Mouse (Mus musculus) intestine, embryonic 14.5 days (tissue): ENCODE data around the gene Ncan. TPM values are rescaled to one million over a fixed set of nuclear protein-coding genes. Genes with fewer than 3 reads are reported as not detected.
A peak's percentile ranks its signal among the peaks of the same experiment; 100 is the strongest.

Source experiments
- ATAC-seq: fragments of 200-750 bp; cut with Nextera tagmentation; replicated peaks from 2 replicates; pipeline ENCODE4 v1.8.0; 2017; ENCODE audit warnings: low read depth, moderate number of reproducible peaks, moderate TSS enrichment, moderate library complexity; ENCODE audit not compliant: low FRiP score, low TSS enrichment
- DNase-seq: peaks from one replicate; pipeline ENCODE4 v3.0.0-alpha.2; 2018; ENCODE audit warnings: low spot score
- H3K27ac ChIP-seq: fragments of 300-500 bp; sonication (generic); 2 replicates; pipeline ENCODE4 v1.5.1; 2014; ENCODE audit warnings: low read depth, mild to moderate bottlenecking, control low read depth
- H3K27me3 ChIP-seq: fragments of 300-500 bp; sonication (generic); replicated peaks from 2 replicates; pipeline ENCODE4 v1.6.1; 2014; ENCODE audit warnings: low read length, control low read depth; ENCODE audit not compliant: control insufficient read depth, insufficient read depth
- H3K36me3 ChIP-seq: fragments of 300-500 bp; sonication (generic); 2 replicates; pipeline ENCODE4 v1.6.1; 2014; ENCODE audit warnings: low read length, control low read depth; ENCODE audit not compliant: control insufficient read depth, insufficient read depth
- H3K4me1 ChIP-seq: fragments of 300-500 bp; sonication (generic); replicated peaks from 2 replicates; pipeline ENCODE4 v1.6.1; 2014; ENCODE audit warnings: low read length, control low read depth, mixed read lengths; ENCODE audit not compliant: control insufficient read depth, insufficient read depth
- H3K4me2 ChIP-seq: fragments of 300-500 bp; sonication (generic); 2 replicates; pipeline ENCODE4 v1.6.1; 2014; ENCODE audit warnings: low read length
- H3K4me3 ChIP-seq: fragments of 300-500 bp; sonication (generic); 2 replicates; pipeline ENCODE4 v1.5.1; 2014; ENCODE audit warnings: low read depth, low read length, control low read depth, mixed read lengths
- H3K9ac ChIP-seq: fragments of 300-500 bp; sonication (generic); 2 replicates; pipeline ENCODE4 v1.6.1; 2014; ENCODE audit warnings: mild to moderate bottlenecking, low read length
- H3K9me3 ChIP-seq: fragments of 300-500 bp; sonication (generic); 2 replicates; pipeline ENCODE4 v1.6.1; 2016; ENCODE audit warnings: low read length, control low read depth; ENCODE audit not compliant: control insufficient read depth
- WGBS: fragments of 180-500 bp; shearing (Covaris S2); extraction: QIAGEN DNeasy Blood & Tissue Kit; methylation state at CpG from one replicate; pipeline ENCODE4 v1.1.7; 2014; 5-methylcytosine and 5-hydroxymethylcytosine counted together
- microRNA-seq: library from miRNA; unstranded; fragments of <30 nt; microRNA quantifications from one replicate; pipeline ENCODE4, GENCODE M21; 2016
- polyA plus RNA-seq: library from polyadenylated mRNA; unstranded; fragments of >200 nt; fragmentation: Nextera tagmentation; extraction: Ambion mirVana; gene quantifications from 2 replicates; pipeline ENCODE4 v1.2.1, GENCODE M21; 2014

Ncan gene
- polyA plus RNA-seq, 1 experiment from 2014 or later, result 1.9 TPM

- ATAC-seq (no peak), DNase-seq (no peak)
- no peaks in the 10 kb centered on the region for H3K27me3 ChIP-seq
- 86% methylated on average over 5 of the region's 5 CpGs for WGBS
- H3K4me1 ChIP-seq, result peaks cover 26% of the 10 kb centered on the region
- H3K9ac ChIP-seq, result peak overlapping the region; percentile 97
- H3K36me3 ChIP-seq, result peaks cover 8% of the 10 kb centered on the region
- peak overlapping the region; percentile 100; the same call in 1 of the 2 replicates for H3K4me3 ChIP-seq
- peak overlapping the region; percentile 85 for H3K4me2 ChIP-seq
- H3K9me3 ChIP-seq, result no peaks in the 10 kb centered on the region
- H3K27ac ChIP-seq, result no peak overlapping the region
Measured at GRCm38 (mm10) chr8:70043996-70044395, 76.7 kb downstream of the Ncan start.

Small RNA genes within 50 kb of the gene (microRNA-seq; reads per million reads assigned to microRNA genes)
- not detected for gene Mir7066

Other genes with a start within 250 kb of the Ncan start
- gene Cilp2, start 233.2 kb downstream of the Ncan start, polyA plus RNA-seq, result 0.44 and 0.57 TPM in 2 replicates
- gene Tssk6, start 218.7 kb downstream of the Ncan start, polyA plus RNA-seq, result 3.3 and 4.0 TPM in 2 replicates
- 215 and 222 TPM in 2 replicates for gene Ndufa13, start 218.3 kb downstream of the Ncan start, polyA plus RNA-seq
- gene Yjefn3, start 218.2 kb downstream of the Ncan start, polyA plus RNA-seq, result 4.1 and 5.0 TPM in 2 replicates
- gene Gatad2a, start 124.5 kb downstream of the Ncan start, polyA plus RNA-seq, result 51.9 and 57.4 TPM in 2 replicates
- gene Mau2, start 78.1 kb downstream of the Ncan start, polyA plus RNA-seq, result 46.9 and 54.5 TPM in 2 replicates
- gene Sugp1, start 78.1 kb downstream of the Ncan start, polyA plus RNA-seq, result 34.2 and 34.4 TPM in 2 replicates
- gene Tm6sf2, start 47.9 kb downstream of the Ncan start, polyA plus RNA-seq, result 1.9 and 3.0 TPM in 2 replicates
- not detected in 2 replicates for gene Hapln4, start 37.4 kb downstream of the Ncan start, polyA plus RNA-seq
- gene Nr2c2ap, start 10.5 kb upstream of the Ncan start, polyA plus RNA-seq, result 29.5 and 29.9 TPM in 2 replicates
- gene Rfxank, start 18.3 kb upstream of the Ncan start, polyA plus RNA-seq, result 11.6 and 15.1 TPM in 2 replicates
- 49.2 and 50.8 TPM in 2 replicates for gene Borcs8, start 18.6 kb upstream of the Ncan start, polyA plus RNA-seq
- gene Mef2b, start 18.8 kb upstream of the Ncan start, polyA plus RNA-seq, result 0.13 and 0.43 TPM in 2 replicates
- 44.1 and 50.8 TPM in 2 replicates for gene Tmem161a, start 51.5 kb upstream of the Ncan start, polyA plus RNA-seq
- 3.9 and 4.0 TPM in 2 replicates for gene Slc25a42, start 91.4 kb upstream of the Ncan start, polyA plus RNA-seq
- 28.1 and 31.7 TPM in 2 replicates for gene Sugp2, start 113.4 kb upstream of the Ncan start, polyA plus RNA-seq
- gene Armc6, start 113.6 kb upstream of the Ncan start, polyA plus RNA-seq, result 24.4 and 25.8 TPM in 2 replicates
- 33.5 and 34.7 TPM in 2 replicates for gene Homer3, start 162.0 kb upstream of the Ncan start, polyA plus RNA-seq
- gene Ddx49, start 181.6 kb upstream of the Ncan start, polyA plus RNA-seq, result 47.5 and 49.7 TPM in 2 replicates
- gene Cope, start 181.6 kb upstream of the Ncan start, polyA plus RNA-seq, result 331 and 336 TPM in 2 replicates
- 4.3 and 4.6 TPM in 2 replicates for gene Cers1, start 194.9 kb upstream of the Ncan start, polyA plus RNA-seq
- gene Gdf1, start 208.9 kb upstream of the Ncan start, polyA plus RNA-seq, result 1.8 and 2.1 TPM in 2 replicates
- gene Upf1, start 232.4 kb upstream of the Ncan start, polyA plus RNA-seq, result 16.6 and 19.4 TPM in 2 replicates